Mouse (Mus musculus) urinary bladder, adult 18-20 months (tissue): ENCODE measurements around the gene Trim65.
"Not testable (repeated sequence)": the region's sequence is repeated elsewhere in the genome, so short reads cannot be mapped to it uniquely, and the experiment has no call there.

Source experiments
- DNase-seq, 2 experiments: peaks; one replicate each; pipeline ENCODE4 v3.0.0; 2022; ENCODE audit warnings: low spot score in 2 of 2, mixed read lengths in 2 of 2

Trim65 gene

GRCm38 (mm10) chr11:116138468-116139138, 7.7 kb upstream of the Trim65 start, which contains the start of gene Mrpl38:
Gene Mrpl38 (minus strand): TSS chr11:116138868.
- DNase-seq: peak; percentile 82 to 87

GRCm38 (mm10) chr11:116138096-116138467, 7.2 kb upstream of the Trim65 start:
- DNase-seq: no peak

GRCm38 (mm10) chr11:116134171-116134570, 3.2 kb upstream of the Trim65 start:
- DNase-seq: no peak

GRCm38 (mm10) chr11:116133497-116133896, 2.6 kb upstream of the Trim65 start:
- no peak for DNase-seq

GRCm38 (mm10) chr11:116132366-116133333, 1.7 kb upstream of the Trim65 start:
- no peak for DNase-seq

GRCm38 (mm10) chr11:116131349-116132170, 632 bp upstream of the Trim65 start:
- no peak for DNase-seq

GRCm38 (mm10) chr11:116129993-116130487, 888 bp downstream of the Trim65 start:
- DNase-seq: no peak

- DNase-seq: no peak
Measured at GRCm38 (mm10) chr11:116129091-116129790, 1.7 kb downstream of the Trim65 start.

GRCm38 (mm10) chr11:116127986-116128385, 2.9 kb downstream of the Trim65 start:
- no peak for DNase-seq

GRCm38 (mm10) chr11:116127156-116127980, 3.6 kb downstream of the Trim65 start, which contains the start of gene Trim47:
Gene Trim47 (minus strand): TSS chr11:116127210.
- peak in 1 of 2 experiments; percentile 62 for DNase-seq

GRCm38 (mm10) chr11:116126261-116126660, 4.7 kb downstream of the Trim65 start:
- no peak for DNase-seq

GRCm38 (mm10) chr11:116121731-116122245, 9.1 kb downstream of the Trim65 start:
- DNase-seq: not testable (repeated sequence)

- no peak for DNase-seq
Measured at GRCm38 (mm10) chr11:116117819-116118218, 13.1 kb downstream of the Trim65 start.

- no peak for DNase-seq
Measured at GRCm38 (mm10) chr11:116117241-116117640, 13.7 kb downstream of the Trim65 start.

GRCm38 (mm10) chr11:116111611-116112203, 19.2 kb downstream of the Trim65 start:
- no peak for DNase-seq

- DNase-seq: no peak
Measured at GRCm38 (mm10) chr11:116111067-116111466, 19.9 kb downstream of the Trim65 start.

GRCm38 (mm10) chr11:116110540-116110939, 20.4 kb downstream of the Trim65 start:
- no peak for DNase-seq

GRCm38 (mm10) chr11:116110131-116110530, 20.8 kb downstream of the Trim65 start:
- DNase-seq: peak in 1 of 2 experiments; percentile 82

- no peak for DNase-seq
Measured at GRCm38 (mm10) chr11:116109441-116110081, 21.4 kb downstream of the Trim65 start.
